Mouse (Mus musculus) spleen, postnatal 14 days (tissue): ENCODE results near the gene Ift88.
"Not testable (repeated sequence)": the region's sequence is repeated elsewhere in the genome, so short reads cannot be mapped to it uniquely, and the experiment has no call there.

Experiments
- DNase-seq, 2 experiments: peaks; one replicate each; pipeline ENCODE4 v3.0.0; 2021 to 2022; ENCODE audit warnings: low spot score in 2 of 2

The Ift88 gene

GRCm38 (mm10) chr14:57452516-57452915, 28.7 kb downstream of the Ift88 start:
- no peak for DNase-seq

GRCm38 (mm10) chr14:57459883-57460282, 36.0 kb downstream of the Ift88 start:
- DNase-seq, result no peak

GRCm38 (mm10) chr14:57460326-57460725, 36.5 kb downstream of the Ift88 start:
- not testable (repeated sequence) for DNase-seq

- no peak for DNase-seq
Measured at GRCm38 (mm10) chr14:57462871-57463270, 39.0 kb downstream of the Ift88 start.

- DNase-seq, result no peak
Measured at GRCm38 (mm10) chr14:57475057-57475456, 51.2 kb downstream of the Ift88 start.

GRCm38 (mm10) chr14:57482262-57482661, 58.4 kb downstream of the Ift88 start:
- DNase-seq, result no peak

- no peak for DNase-seq
Measured at GRCm38 (mm10) chr14:57484183-57484582, 60.3 kb downstream of the Ift88 start.

GRCm38 (mm10) chr14:57489696-57490095, 65.8 kb downstream of the Ift88 start:
- no peak for DNase-seq

GRCm38 (mm10) chr14:57493840-57494239, 70.0 kb downstream of the Ift88 start:
- no peak for DNase-seq

GRCm38 (mm10) chr14:57503729-57504128, 79.9 kb downstream of the Ift88 start:
- no peak for DNase-seq

- DNase-seq, result no peak
Measured at GRCm38 (mm10) chr14:57509554-57509953, 85.7 kb downstream of the Ift88 start.

- no peak for DNase-seq
Measured at GRCm38 (mm10) chr14:57515156-57515762, 91.4 kb downstream of the Ift88 start.

- DNase-seq, result no peak
Measured at GRCm38 (mm10) chr14:57517001-57517400, 93.1 kb downstream of the Ift88 start.

GRCm38 (mm10) chr14:57523762-57524161, 99.9 kb downstream of the Ift88 start:
- DNase-seq, result no peak

- no peak for DNase-seq
Measured at GRCm38 (mm10) chr14:57524671-57525387, 101.0 kb downstream of the Ift88 start, which contains the start of gene Il17d. Gene Il17d (plus strand): TSS chr14:57524777.

GRCm38 (mm10) chr14:57525388-57526049, 101.7 kb downstream of the Ift88 start:
- peak in 1 of 2 experiments; percentile 23 for DNase-seq

- DNase-seq, result no peak
Measured at GRCm38 (mm10) chr14:57526050-57526623, 102.3 kb downstream of the Ift88 start.

GRCm38 (mm10) chr14:57527122-57527521, 103.3 kb downstream of the Ift88 start:
- no peak for DNase-seq

GRCm38 (mm10) chr14:57527598-57527997, 103.7 kb downstream of the Ift88 start:
- DNase-seq, result no peak

- no peak for DNase-seq
Measured at GRCm38 (mm10) chr14:57529086-57529785, 105.4 kb downstream of the Ift88 start.

- no peak for DNase-seq
Measured at GRCm38 (mm10) chr14:57529786-57530515, 106.1 kb downstream of the Ift88 start.
